Mouse (Mus musculus) C2C12 (cell line): Measurements from ENCODE around the gene Galt.

ENCODE experiments used
- CTCF ChIP-seq: IDR thresholded peaks from one replicate; pipeline ENCODE4 v1.5.1; 2011; ENCODE audit not compliant: control insufficient read depth, insufficient read depth, insufficient read length
- MAX ChIP-seq: IDR thresholded peaks from one replicate; pipeline ENCODE4 v1.6.1; 2011; ENCODE audit warnings: mild to moderate bottlenecking, control low read depth

GRCm38 (mm10) chr4:41744131-41744530, 10.9 kb upstream of the Galt start:
- TF ChIP-seq CTCF = no peak
- no peak for TF ChIP-seq MAX
